Mouse (Mus musculus) midbrain, postnatal 0 days (tissue): ENCODE results near the gene Nfatc4. TPM values are rescaled to one million over a fixed set of nuclear protein-coding genes. Genes with fewer than 3 reads are reported as not detected.

Source experiments
- ATAC-seq: fragments of 200-750 bp; cut with Nextera tagmentation; 2 replicates; pipeline ENCODE4 v1.8.0; 2017; ENCODE audit warnings: moderate number of reproducible peaks, mild to moderate bottlenecking, moderate TSS enrichment, moderate library complexity; ENCODE audit not compliant: low FRiP score
- DNase-seq: peaks from one replicate; pipeline ENCODE4 v3.0.0-alpha.2; 2015; ENCODE audit warnings: low spot score
- H3K27ac ChIP-seq: fragments of 300-500 bp; sonication (generic); 2 replicates; pipeline ENCODE4 v1.5.1; 2014; ENCODE audit warnings: low read depth, mild to moderate bottlenecking, low read length, mixed read lengths
- H3K27me3 ChIP-seq: fragments of 300-500 bp; sonication (generic); 2 replicates; pipeline ENCODE4 v1.6.1; 2014; ENCODE audit warnings: low read length, control low read depth, mixed read lengths; ENCODE audit not compliant: insufficient read depth
- H3K36me3 ChIP-seq: fragments of 300-500 bp; sonication (generic); 2 replicates; pipeline ENCODE4 v1.6.1; 2014; ENCODE audit warnings: low read length, control low read depth, mixed read lengths; ENCODE audit not compliant: insufficient read depth
- H3K4me1 ChIP-seq: fragments of 300-500 bp; sonication (generic); 2 replicates; pipeline ENCODE4 v1.6.1; 2014; ENCODE audit warnings: mild to moderate bottlenecking, control low read depth, antibody characterized with exemption, low read length, mixed read lengths; ENCODE audit not compliant: insufficient read depth
- H3K4me2 ChIP-seq: fragments of 300-500 bp; sonication (generic); 2 replicates; pipeline ENCODE4 v1.6.1; 2014; ENCODE audit warnings: low read depth, mild to moderate bottlenecking, low read length, mixed read lengths; ENCODE audit not compliant: poor library complexity, severe bottlenecking
- H3K4me3 ChIP-seq: fragments of 300-500 bp; sonication (generic); 2 replicates; pipeline ENCODE4 v1.5.1; 2014; ENCODE audit warnings: low read depth, mild to moderate bottlenecking, low read length, moderate library complexity
- H3K9ac ChIP-seq: fragments of 300-500 bp; sonication (generic); replicated peaks from 2 replicates; pipeline ENCODE4 v1.6.1; 2014; ENCODE audit warnings: mild to moderate bottlenecking, low read length, moderate library complexity, mixed read lengths; ENCODE audit not compliant: poor library complexity, severe bottlenecking
- H3K9me3 ChIP-seq: fragments of 300-500 bp; sonication (generic); 2 replicates; pipeline ENCODE4 v1.6.1; 2016; ENCODE audit warnings: low read length, control low read depth
- CTCF ChIP-seq: IDR thresholded peaks from 2 replicates; pipeline ENCODE4 v1.5.1; 2016; ENCODE audit warnings: antibody characterized with exemption, mild to moderate bottlenecking
- WGBS: fragments of 180-500 bp; shearing (Covaris S2); extraction: QIAGEN DNeasy Blood & Tissue Kit; methylation state at CpG from one replicate; pipeline ENCODE4 v1.1.7; 2014; 5-methylcytosine and 5-hydroxymethylcytosine counted together
- polyA plus RNA-seq: library from polyadenylated mRNA; unstranded; fragments of >200 nt; fragmentation: Nextera tagmentation; extraction: Ambion mirVana; gene quantifications from 2 replicates; pipeline ENCODE4 v1.2.1, GENCODE M21; 2015
- total RNA-seq: library from RNA; depleted of rRNA; stranded (reverse); fragments of >200 nt; gene quantifications from 2 replicates; pipeline ENCODE4 v1.2.3, GENCODE M21; 2014

Nfatc4 gene
- total and polyA plus RNA-seq, 2 experiments from 2014 or later, result 4.2 to 12.9 TPM

- no peak for ATAC-seq
- 82% methylated on average over 11 of the region's 11 CpGs for WGBS
These were observed 42.2 kb upstream of the Nfatc4 start for GRCm38 (mm10) chr14:55780736-55781135.

GRCm38 (mm10) chr14:55781310-55781709 lies 41.6 kb upstream of the Nfatc4 start:
- WGBS, result 15% methylated on average over 14 of the region's 14 CpGs
- peak; percentile 99 for TF ChIP-seq CTCF
- H3K4me1 ChIP-seq, result no peaks in the 10 kb centered on the region
- peak; percentile 93 for DNase-seq
- no peaks in the 10 kb centered on the region for H3K36me3 ChIP-seq
- H3K4me2 ChIP-seq, result peak overlapping the region; percentile 27
- H3K27me3 ChIP-seq, result peaks cover 39% of the 10 kb centered on the region
- peak; percentile 73 for ATAC-seq
- H3K4me3 ChIP-seq, result 0 out of 2 replicates have a peak overlapping the region, but pooled peaks have one; percentile 12
- H3K9ac ChIP-seq, result no peak overlapping the region
- no peaks in the 10 kb centered on the region for H3K9me3 ChIP-seq
- H3K27ac ChIP-seq, result no peak overlapping the region

More at GRCm38 (mm10) chr14:55780736-55781135, 42.2 kb upstream of the Nfatc4 start:
- no peaks in the 10 kb centered on the region for H3K36me3 ChIP-seq
- no peak for DNase-seq
- H3K4me3 ChIP-seq, result no peak overlapping the region
- no peak overlapping the region for H3K4me2 ChIP-seq
- H3K9ac ChIP-seq, result no peak overlapping the region
- H3K4me1 ChIP-seq, result no peaks in the 10 kb centered on the region
- no peak for TF ChIP-seq CTCF
- no peaks in the 10 kb centered on the region for H3K9me3 ChIP-seq
- peaks cover 33% of the 10 kb centered on the region for H3K27me3 ChIP-seq
- no peak overlapping the region for H3K27ac ChIP-seq

- no peak for TF ChIP-seq CTCF
- peaks cover 49% of the 10 kb centered on the region for H3K27me3 ChIP-seq
- H3K4me1 ChIP-seq, result no peaks in the 10 kb centered on the region
- no peak overlapping the region for H3K27ac ChIP-seq
- 59% methylated on average over 9 of the region's 9 CpGs for WGBS
- H3K9ac ChIP-seq, result no peak overlapping the region
- no peak overlapping the region for H3K4me3 ChIP-seq
- H3K4me2 ChIP-seq, result peak overlapping the region; percentile 13; the same call in 1 of the 2 replicates
- DNase-seq, result no peak
- no peak for ATAC-seq
- no peaks in the 10 kb centered on the region for H3K9me3 ChIP-seq
- H3K36me3 ChIP-seq, result no peaks in the 10 kb centered on the region
These were observed 40.5 kb upstream of the Nfatc4 start for GRCm38 (mm10) chr14:55782361-55782960.

- TF ChIP-seq CTCF, result no peak
- no peak overlapping the region for H3K9ac ChIP-seq
- H3K9me3 ChIP-seq, result no peaks in the 10 kb centered on the region
- peaks cover 56% of the 10 kb centered on the region for H3K27me3 ChIP-seq
- peak overlapping the region; percentile 44 for H3K4me2 ChIP-seq
- H3K4me3 ChIP-seq, result peak overlapping the region; percentile 25
- H3K4me1 ChIP-seq, result 0 out of 2 replicates have a peak, but pooled peaks cover 2% of the 10 kb centered on the region
- H3K36me3 ChIP-seq, result no peaks in the 10 kb centered on the region
- no peak for ATAC-seq
- H3K27ac ChIP-seq, result no peak overlapping the region
- WGBS, result under 1% methylated on average over 31 of the region's 31 CpGs
- DNase-seq, result peak; percentile 71
These were observed 39.6 kb upstream of the Nfatc4 start for GRCm38 (mm10) chr14:55783171-55783957.

GRCm38 (mm10) chr14:55783958-55784235 lies 39.0 kb upstream of the Nfatc4 start, which contains the start of gene Adcy4:
Gene Adcy4 (minus strand): TSS chr14:55784095.
- H3K4me1 ChIP-seq, result 0 out of 2 replicates have a peak, but pooled peaks cover 2% of the 10 kb centered on the region
- H3K9me3 ChIP-seq, result no peaks in the 10 kb centered on the region
- H3K36me3 ChIP-seq, result no peaks in the 10 kb centered on the region
- H3K9ac ChIP-seq, result no peak within 1 kb of the TSS
- ATAC-seq (no peak), DNase-seq (no peak)
- 2% methylated on average over 13 of the region's 13 CpGs for WGBS
- H3K4me3 ChIP-seq, result peak within 1 kb of the TSS; percentile 25
- H3K27me3 ChIP-seq, result peaks cover 61% of the 10 kb centered on the region
- TF ChIP-seq CTCF, result no peak
- peak within 1 kb of the TSS; percentile 44 for H3K4me2 ChIP-seq
- no peak within 1 kb of the TSS for H3K27ac ChIP-seq

- 0 out of 2 replicates have a peak, but pooled peaks cover 2% of the 10 kb centered on the region for H3K4me1 ChIP-seq
- peaks cover 72% of the 10 kb centered on the region for H3K27me3 ChIP-seq
- H3K9ac ChIP-seq, result no peak overlapping the region
- no peak for ATAC-seq
- no peaks in the 10 kb centered on the region for H3K9me3 ChIP-seq
- WGBS, result 27% methylated on average over 6 of the region's 6 CpGs
- no peak for DNase-seq
- H3K27ac ChIP-seq, result no peak overlapping the region
- no peak for TF ChIP-seq CTCF
- H3K36me3 ChIP-seq, result no peaks in the 10 kb centered on the region
- no peak overlapping the region for H3K4me2 ChIP-seq
- no peak overlapping the region for H3K4me3 ChIP-seq
These were observed 37.7 kb upstream of the Nfatc4 start for GRCm38 (mm10) chr14:55785195-55785594.
